Mouse (Mus musculus) hindbrain, embryonic 12.5 days (tissue): ENCODE results near the gene Mrgprh. TPM values are rescaled to one million over a fixed set of nuclear protein-coding genes. Genes with fewer than 3 reads are reported as not detected.

Source experiments
- ATAC-seq: fragments of 200-750 bp; cut with Nextera tagmentation; 2 replicates; pipeline ENCODE4 v1.8.0; 2017; ENCODE audit warnings: moderate TSS enrichment; ENCODE audit not compliant: low FRiP score
- H3K27ac ChIP-seq: fragments of 300-500 bp; sonication (generic); 2 replicates; pipeline ENCODE4 v1.5.1; 2016; ENCODE audit warnings: mild to moderate bottlenecking
- H3K27me3 ChIP-seq: fragments of 300-500 bp; sonication (generic); 2 replicates; pipeline ENCODE4 v1.6.1; 2016; ENCODE audit warnings: mild to moderate bottlenecking
- H3K36me3 ChIP-seq: fragments of 300-500 bp; sonication (generic); 2 replicates; pipeline ENCODE4 v1.6.1; 2016; ENCODE audit warnings: mild to moderate bottlenecking
- H3K4me1 ChIP-seq: fragments of 300-500 bp; sonication (generic); 2 replicates; pipeline ENCODE4 v1.6.1; 2016
- H3K4me2 ChIP-seq: fragments of 300-500 bp; sonication (generic); replicated peaks from 2 replicates; pipeline ENCODE4 v1.6.1; 2016; ENCODE audit warnings: mild to moderate bottlenecking
- H3K4me3 ChIP-seq: fragments of 300-500 bp; sonication (generic); 2 replicates; pipeline ENCODE4 v1.5.1; 2016; ENCODE audit warnings: mild to moderate bottlenecking
- H3K9ac ChIP-seq: fragments of 300-500 bp; sonication (generic); 2 replicates; pipeline ENCODE4 v1.6.1; 2016; ENCODE audit warnings: mild to moderate bottlenecking, moderate library complexity
- H3K9me3 ChIP-seq: fragments of 300-500 bp; sonication (generic); replicated peaks from 2 replicates; pipeline ENCODE4 v1.6.1; 2016; ENCODE audit warnings: mild to moderate bottlenecking
- WGBS: fragments of 180-500 bp; shearing (Covaris S2); methylation state at CpG from one replicate; pipeline ENCODE4 v1.1.7; 2016; 5-methylcytosine and 5-hydroxymethylcytosine counted together
- polyA plus RNA-seq: library from polyadenylated mRNA; unstranded; fragments of >200 nt; fragmentation: Nextera tagmentation; extraction: Ambion mirVana; gene quantifications from 2 replicates; pipeline ENCODE4 v1.2.1, GENCODE M21; 2016

Gene Mrgprh
- polyA plus RNA-seq, 1 experiment from 2014 or later, result not detected

GRCm38 (mm10) chr17:12849778-12850382, 26.0 kb upstream of the Mrgprh start:
- no peak overlapping the region for H3K4me3 ChIP-seq
- H3K27me3 ChIP-seq, result no peaks in the 10 kb centered on the region
- H3K9ac ChIP-seq, result no peak overlapping the region
- 88% methylated on average over 8 of the region's 8 CpGs for WGBS
- ATAC-seq, result no peak
- no peaks in the 10 kb centered on the region for H3K4me1 ChIP-seq
- no peaks in the 10 kb centered on the region for H3K9me3 ChIP-seq
- H3K27ac ChIP-seq, result no peak overlapping the region
- no peak overlapping the region for H3K4me2 ChIP-seq
- H3K36me3 ChIP-seq, result no peaks in the 10 kb centered on the region

- ATAC-seq, result no peak
- 70% methylated on average over 11 of the region's 11 CpGs for WGBS
- Histone ChIP-seq H3K27me3 (no peaks in the 10 kb centered on the region), H3K4me1 (no peaks in the 10 kb centered on the region), H3K9me3 (no peaks in the 10 kb centered on the region), H3K9ac (no peak overlapping the region), H3K27ac (no peak overlapping the region), H3K36me3 (no peaks in the 10 kb centered on the region), H3K4me2 (no peak overlapping the region), H3K4me3 (no peak overlapping the region)
Observed at GRCm38 (mm10) chr17:12851689-12852088, 24.1 kb upstream of the Mrgprh start.

GRCm38 (mm10) chr17:12853821-12854220, 22.0 kb upstream of the Mrgprh start:
- Histone ChIP-seq H3K36me3 (no peaks in the 10 kb centered on the region), H3K27ac (no peak overlapping the region), H3K9ac (no peak overlapping the region), H3K4me3 (no peak overlapping the region), H3K4me1 (no peaks in the 10 kb centered on the region), H3K4me2 (no peak overlapping the region), H3K27me3 (no peaks in the 10 kb centered on the region), H3K9me3 (no peaks in the 10 kb centered on the region)
- WGBS, result 83% methylated on average over 2 of the region's 2 CpGs
- ATAC-seq, result no peak

- Histone ChIP-seq H3K27ac (no peak overlapping the region), H3K27me3 (no peaks in the 10 kb centered on the region), H3K4me3 (no peak overlapping the region), H3K9ac (no peak overlapping the region), H3K4me2 (no peak overlapping the region), H3K36me3 (no peaks in the 10 kb centered on the region), H3K9me3 (no peaks in the 10 kb centered on the region), H3K4me1 (no peaks in the 10 kb centered on the region)
- no peak for ATAC-seq
- whole genome bisulfite sequencing, result 94% methylated on average over 11 of the region's 11 CpGs
Observed at GRCm38 (mm10) chr17:12854386-12854785, 21.4 kb upstream of the Mrgprh start.

GRCm38 (mm10) chr17:12857395-12857794, 18.4 kb upstream of the Mrgprh start:
- Histone ChIP-seq H3K4me2 (no peak overlapping the region), H3K9ac (no peak overlapping the region), H3K4me3 (no peak overlapping the region), H3K9me3 (no peaks in the 10 kb centered on the region), H3K27me3 (no peaks in the 10 kb centered on the region), H3K36me3 (no peaks in the 10 kb centered on the region), H3K27ac (no peak overlapping the region), H3K4me1 (no peaks in the 10 kb centered on the region)
- no peak for ATAC-seq
- WGBS, result 65% methylated on average over 3 of the region's 3 CpGs

- Histone ChIP-seq H3K36me3 (no peaks in the 10 kb centered on the region), H3K27ac (no peak overlapping the region), H3K9me3 (no peaks in the 10 kb centered on the region), H3K4me2 (no peak overlapping the region), H3K4me1 (no peaks in the 10 kb centered on the region), H3K4me3 (no peak overlapping the region), H3K9ac (no peak overlapping the region), H3K27me3 (no peaks in the 10 kb centered on the region)
- no peak for ATAC-seq
- WGBS, result 41% methylated on average over 4 of the region's 4 CpGs
Observed at GRCm38 (mm10) chr17:12858072-12858471, 17.8 kb upstream of the Mrgprh start.

GRCm38 (mm10) chr17:12859006-12859520, 16.8 kb upstream of the Mrgprh start:
- Histone ChIP-seq H3K27ac (no peak overlapping the region), H3K9me3 (no peaks in the 10 kb centered on the region), H3K4me3 (no peak overlapping the region), H3K27me3 (no peaks in the 10 kb centered on the region), H3K4me2 (no peak overlapping the region), H3K9ac (no peak overlapping the region), H3K4me1 (no peaks in the 10 kb centered on the region), H3K36me3 (no peaks in the 10 kb centered on the region)
- 80% methylated on average over 8 of the region's 8 CpGs for WGBS
- no peak for ATAC-seq

GRCm38 (mm10) chr17:12864111-12864510, 11.7 kb upstream of the Mrgprh start:
- H3K4me3 ChIP-seq, result no peak overlapping the region
- no peaks in the 10 kb centered on the region for H3K36me3 ChIP-seq
- no peak for ATAC-seq
- H3K9me3 ChIP-seq, result no peaks in the 10 kb centered on the region
- H3K4me2 ChIP-seq, result no peak overlapping the region
- no peak overlapping the region for H3K9ac ChIP-seq
- H3K4me1 ChIP-seq, result 0 out of 2 replicates have a peak, but pooled peaks cover 2% of the 10 kb centered on the region
- no peak overlapping the region for H3K27ac ChIP-seq
- H3K27me3 ChIP-seq, result no peaks in the 10 kb centered on the region

- Histone ChIP-seq H3K27ac (no peak overlapping the region), H3K36me3 (no peaks in the 10 kb centered on the region), H3K4me3 (no peak overlapping the region), H3K27me3 (no peaks in the 10 kb centered on the region), H3K4me1 (0 out of 2 replicates have a peak, but pooled peaks cover 2% of the 10 kb centered on the region), H3K9ac (no peak overlapping the region), H3K4me2 (no peak overlapping the region), H3K9me3 (no peaks in the 10 kb centered on the region)
- WGBS, result 67% methylated on average over 3 of the region's 3 CpGs
- ATAC-seq, result no peak
Observed at GRCm38 (mm10) chr17:12865407-12865806, 10.4 kb upstream of the Mrgprh start.

- H3K4me1 ChIP-seq, result 0 out of 2 replicates have a peak, but pooled peaks cover 2% of the 10 kb centered on the region
- 81% methylated on average over 10 of the region's 10 CpGs for WGBS
- ATAC-seq, result no peak
Observed at GRCm38 (mm10) chr17:12866853-12867252, 9.0 kb upstream of the Mrgprh start.

GRCm38 (mm10) chr17:12868043-12868442, 7.8 kb upstream of the Mrgprh start, which contains the start of gene Mas1:
TSS of gene Mas1 (minus strand) at chr17:12868143.
- Histone ChIP-seq H3K9me3 (no peaks in the 10 kb centered on the region), H3K4me1 (0 out of 2 replicates have a peak, but pooled peaks cover 7% of the 10 kb centered on the region), H3K4me2 (no peak within 1 kb of the TSS), H3K36me3 (no peaks in the 10 kb centered on the region), H3K27ac (no peak within 1 kb of the TSS), H3K9ac (no peak within 1 kb of the TSS), H3K27me3 (peaks cover 5% of the 10 kb centered on the region; the same call in 1 of the 2 replicates), H3K4me3 (no peak within 1 kb of the TSS)
- ATAC-seq, result no peak
- 60% methylated on average over 2 of the region's 2 CpGs for WGBS

More at GRCm38 (mm10) chr17:12866853-12867252, 9.0 kb upstream of the Mrgprh start:
- Histone ChIP-seq H3K9me3 (no peaks in the 10 kb centered on the region), H3K4me2 (no peak overlapping the region), H3K36me3 (no peaks in the 10 kb centered on the region), H3K27ac (no peak overlapping the region), H3K4me3 (no peak overlapping the region), H3K9ac (no peak overlapping the region), H3K27me3 (peaks cover 5% of the 10 kb centered on the region; the same call in 1 of the 2 replicates)

- Histone ChIP-seq H3K27ac (no peak overlapping the region), H3K9me3 (no peaks in the 10 kb centered on the region), H3K27me3 (peaks cover 5% of the 10 kb centered on the region; the same call in 1 of the 2 replicates), H3K4me2 (no peak overlapping the region), H3K4me3 (no peak overlapping the region), H3K9ac (no peak overlapping the region), H3K36me3 (no peaks in the 10 kb centered on the region), H3K4me1 (0 out of 2 replicates have a peak, but pooled peaks cover 8% of the 10 kb centered on the region)
- 40% methylated on average over 4 of the region's 4 CpGs for WGBS
- ATAC-seq, result no peak
Observed at GRCm38 (mm10) chr17:12868640-12869039, 7.2 kb upstream of the Mrgprh start.
